Mouse (Mus musculus): ENCODE data around the gene Btd.

- TF ChIP-seq CTCF (IDR thresholded peaks at IDR 0.05; ENCODE audit: borderline replicate concordance, insufficient read depth, low read length): no peak
- no peak for TF ChIP-seq POLR2A (IDR thresholded peaks at IDR 0.05; ENCODE audit: low read depth, low read length)
Measured at GRCm38 (mm10) chr14:31644931-31645547, 4.2 kb downstream of the Btd start.

Data from embryonic fibroblast, embryonic 13.5 days (primary cell).